Mouse (Mus musculus): ENCODE results near the gene Adgrg1. TPM values are rescaled to one million over a fixed set of nuclear protein-coding genes. Genes with fewer than 3 reads are reported as not detected.
"Not testable (repeated sequence)": the region's sequence is repeated elsewhere in the genome, so short reads cannot be mapped to it uniquely, and the experiment has no call there.

The Adgrg1 gene
- total RNA-seq, 2 experiments from 2014 or later, result 16.7 to 22.6 TPM

GRCm38 (mm10) chr8:94996037-94996436 is 21.5 kb downstream of the Adgrg1 start:
- DNase-seq, result no peak

- no peak for DNase-seq
These were observed 22.6 kb downstream of the Adgrg1 start for GRCm38 (mm10) chr8:94996899-94997856.

DNA sequence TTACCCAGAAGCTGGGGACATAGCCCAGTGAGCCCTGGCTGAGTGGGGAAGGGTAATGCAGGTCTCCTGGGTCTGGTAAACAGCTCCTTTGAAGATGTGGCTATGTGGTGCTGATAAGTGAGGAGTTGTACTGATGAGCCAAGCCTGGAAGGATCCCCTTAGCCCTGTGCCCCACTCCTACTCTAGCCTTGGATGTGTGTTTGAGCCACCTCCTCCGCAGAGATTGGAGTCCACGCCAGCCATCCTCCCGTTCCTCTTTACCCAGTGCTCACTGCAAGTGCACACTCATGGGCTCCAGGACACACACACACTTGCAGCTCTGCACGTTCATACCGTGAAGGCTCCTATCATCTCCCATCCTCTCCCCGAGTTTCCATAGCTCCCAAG is 23.3 kb downstream of the Adgrg1 start:
- DNase-seq, result no peak

- no peak for DNase-seq
These were observed 23.9 kb downstream of the Adgrg1 start for GRCm38 (mm10) chr8:94998431-94998830.

- peak; percentile 53 for DNase-seq
These were observed 24.5 kb downstream of the Adgrg1 start for GRCm38 (mm10) chr8:94999004-94999403.

DNA sequence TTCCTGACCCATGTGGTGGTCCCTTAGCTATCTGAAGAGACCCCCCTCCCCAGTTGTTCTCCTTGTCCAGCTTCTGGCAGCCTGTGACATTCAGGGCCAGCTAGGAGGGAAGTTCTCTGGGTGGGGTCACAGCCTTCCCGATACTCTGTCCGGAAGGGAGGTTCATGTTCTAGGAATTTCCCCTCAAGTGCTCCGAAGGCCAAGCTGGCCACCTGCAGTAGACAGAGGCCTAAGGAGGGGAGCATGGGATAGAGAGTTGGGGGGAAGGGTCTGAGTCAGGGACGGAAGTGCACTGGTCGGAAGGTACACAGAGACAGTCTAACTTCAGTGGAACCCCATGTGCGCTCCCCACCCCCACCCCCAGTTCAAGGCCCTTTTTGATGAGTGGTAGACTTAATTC is 25.4 kb downstream of the Adgrg1 start:
- peak; percentile 42 for DNase-seq

- peak; percentile 51 for DNase-seq
These were observed 26.1 kb downstream of the Adgrg1 start for GRCm38 (mm10) chr8:95000684-95001083.

- no peak for DNase-seq
These were observed 26.6 kb downstream of the Adgrg1 start for GRCm38 (mm10) chr8:95001165-95001564.

DNA sequence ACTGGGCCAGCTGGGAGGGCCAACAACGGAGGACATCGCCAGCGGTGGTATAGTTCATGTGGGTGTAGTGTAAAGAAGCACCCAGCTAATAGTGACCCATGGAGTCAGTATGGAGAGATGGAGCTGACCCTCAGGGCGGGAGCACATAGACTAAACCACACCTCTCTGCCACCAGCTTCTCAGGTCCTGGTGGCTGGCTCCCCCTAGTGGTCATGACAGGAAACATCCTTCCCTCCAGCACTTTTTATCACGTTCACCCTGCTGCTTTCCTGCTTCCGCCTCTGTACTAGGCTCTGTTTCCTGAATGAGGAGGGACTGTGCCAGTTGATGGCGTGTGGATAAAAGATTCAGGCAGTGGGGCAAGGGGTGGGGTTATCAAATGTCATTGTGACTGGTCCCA is 27.1 kb downstream of the Adgrg1 start:
- peak; percentile 73 for DNase-seq

DNA sequence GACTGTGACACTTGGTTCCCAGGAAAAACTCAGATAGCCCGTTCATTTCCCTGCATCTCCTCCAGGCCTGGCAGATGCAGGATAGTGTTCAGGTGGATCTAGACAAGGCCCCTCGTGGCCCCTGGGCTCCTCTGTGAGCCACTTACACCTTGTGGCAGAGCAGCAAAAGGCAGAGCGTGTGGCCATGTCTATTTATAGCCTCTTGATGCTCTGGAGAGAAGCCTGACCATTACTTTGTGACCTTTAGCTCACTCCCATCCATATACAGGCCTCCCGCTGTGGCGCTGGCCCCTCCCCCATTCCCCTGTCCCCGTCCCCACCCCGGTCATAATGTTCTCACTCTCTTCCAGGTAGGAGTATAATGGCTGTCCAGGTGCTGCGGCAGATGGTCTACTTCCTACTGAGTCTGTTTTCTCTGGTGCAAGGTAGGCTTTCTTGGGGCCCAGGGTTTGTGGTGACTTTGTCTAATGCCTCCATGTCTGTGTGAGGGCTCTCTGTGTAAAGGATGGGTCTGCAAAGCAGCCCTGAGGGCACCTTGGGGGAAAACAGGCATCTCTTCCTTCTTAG is 27.6 kb downstream of the Adgrg1 start:
- DNase-seq, result no peak

- no peak for DNase-seq
These were observed 37.9 kb downstream of the Adgrg1 start for GRCm38 (mm10) chr8:95012442-95012919.

DNA sequence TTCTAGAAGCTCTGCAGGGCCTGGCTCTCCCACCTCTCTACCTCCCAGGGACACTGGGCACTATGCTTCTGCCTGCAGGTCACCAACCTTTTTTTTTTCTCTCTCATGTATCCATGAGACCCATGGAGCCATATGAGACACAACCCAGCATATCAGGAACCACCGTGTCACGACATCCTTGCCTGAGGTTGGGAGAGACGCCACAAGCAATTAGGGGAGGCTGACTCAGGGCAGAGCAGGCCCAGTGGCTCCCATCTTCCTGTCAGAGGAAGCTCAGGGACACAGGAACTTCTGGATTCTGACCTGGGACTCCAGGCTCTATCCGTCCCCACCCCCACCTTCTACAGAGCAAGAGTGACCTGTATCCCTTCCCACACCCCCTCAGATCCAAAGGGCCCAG is 41.3 kb downstream of the Adgrg1 start:
- DNase-seq, result no peak

DNA sequence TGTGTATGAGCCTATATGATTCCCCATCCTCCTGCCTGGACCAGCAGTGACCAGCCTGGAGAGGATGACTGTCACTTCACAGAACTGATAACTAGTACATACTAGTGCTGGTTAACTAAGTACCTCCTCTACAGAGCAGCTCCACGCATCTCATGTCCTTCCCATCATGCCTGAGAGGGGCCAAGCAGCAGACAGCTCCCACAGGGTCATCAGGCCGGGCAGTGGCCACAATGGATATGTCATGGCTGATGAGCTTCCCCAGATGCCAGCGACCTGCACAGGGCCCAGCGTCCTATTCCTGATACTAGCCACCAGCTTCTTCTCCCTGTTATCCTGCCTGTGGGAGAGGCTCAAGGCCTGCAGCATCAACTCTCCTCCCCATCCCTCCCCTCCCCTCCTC is 42.1 kb downstream of the Adgrg1 start:
- DNase-seq, result no peak

DNA sequence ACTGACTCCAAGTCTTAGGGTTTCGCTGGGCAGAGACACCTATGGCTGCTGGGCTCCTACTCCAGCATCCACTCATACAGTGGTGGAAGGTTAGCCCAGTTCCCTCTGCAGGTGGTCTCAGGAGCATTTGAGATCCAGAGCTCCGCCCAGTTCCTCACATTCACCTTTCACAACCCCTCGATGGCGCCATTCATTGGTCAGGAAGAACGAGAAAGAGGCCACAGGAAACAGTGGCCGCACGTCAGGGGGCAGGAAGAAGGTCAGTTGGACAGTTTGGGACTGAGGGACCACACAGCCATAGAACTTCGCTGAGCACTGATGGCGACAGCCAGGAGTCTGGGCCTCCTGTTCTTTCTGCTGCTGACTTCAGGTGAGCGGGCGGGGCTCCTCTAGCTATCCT is 42.9 kb downstream of the Adgrg1 start, which contains the start of gene Adgrg3:
Adgrg3 (plus strand) TSS at position 242 of the 400 bp plus-strand sequence.
- no peak for DNase-seq

GRCm38 (mm10) chr8:95017969-95018635 is 43.6 kb downstream of the Adgrg1 start:
- DNase-seq, result no peak

- DNase-seq, result no peak
These were observed 45.8 kb downstream of the Adgrg1 start for GRCm38 (mm10) chr8:95020293-95020777.

DNA sequence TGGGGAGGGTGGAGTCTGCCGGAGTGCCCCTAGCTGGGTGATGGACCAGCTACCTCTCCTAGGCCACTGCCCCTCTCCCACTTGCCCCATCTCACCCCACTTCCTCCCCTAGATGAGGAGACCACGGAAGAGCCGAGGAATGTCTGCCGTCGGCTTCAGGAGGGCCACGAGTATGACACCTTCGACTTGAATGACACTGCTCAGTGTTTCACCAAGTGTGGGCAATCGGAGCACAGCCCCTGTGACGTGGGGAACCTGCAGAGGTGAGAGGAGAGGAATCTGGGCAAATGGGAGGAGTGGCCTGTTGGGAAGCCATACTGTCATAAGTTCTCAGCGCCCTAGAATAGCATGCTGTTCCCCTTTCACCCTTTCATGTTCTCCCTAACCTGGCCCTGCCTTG is 46.3 kb downstream of the Adgrg1 start:
- DNase-seq, result no peak

GRCm38 (mm10) chr8:95023201-95023600 is 48.6 kb downstream of the Adgrg1 start:
- DNase-seq, result no peak

GRCm38 (mm10) chr8:95024387-95024786 is 49.8 kb downstream of the Adgrg1 start:
- no peak for DNase-seq

DNA sequence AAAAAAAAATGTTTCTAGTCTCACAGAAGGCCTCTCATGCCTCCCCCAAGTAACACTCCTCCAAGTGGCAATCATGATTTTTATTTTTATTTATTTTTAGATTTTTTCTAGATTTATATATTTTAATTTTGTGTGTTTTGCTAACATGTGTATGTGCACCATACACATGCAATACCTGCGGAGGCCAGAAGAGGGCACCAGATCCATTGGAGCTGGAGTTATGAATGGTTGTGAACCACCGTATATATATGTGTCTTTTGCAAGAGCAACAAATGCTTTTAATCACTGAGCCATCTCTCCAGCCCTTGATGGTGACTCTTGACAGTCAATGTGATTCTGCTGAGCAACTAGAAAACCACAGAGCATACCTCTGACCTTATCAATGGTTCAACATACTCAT is 50.9 kb downstream of the Adgrg1 start:
- no peak for DNase-seq

DNA sequence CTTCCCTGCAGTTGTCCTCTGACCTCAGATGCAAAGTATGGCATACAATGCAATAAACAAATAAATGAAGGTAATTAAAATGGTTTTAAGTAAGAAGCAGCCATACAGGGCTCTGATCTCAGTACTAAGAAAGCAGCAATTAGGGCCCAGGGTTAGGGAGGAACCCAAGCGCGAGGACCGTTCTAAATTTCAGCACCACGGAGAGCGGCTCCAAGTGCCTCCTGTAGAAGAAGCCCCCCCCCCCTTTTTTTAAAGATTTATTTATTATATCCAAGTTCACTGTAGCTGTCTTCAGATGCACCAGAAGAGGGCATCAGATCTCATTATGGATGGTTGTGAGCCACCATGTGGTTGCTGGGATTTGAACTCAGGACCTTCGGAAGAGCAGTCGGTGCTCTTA is 53.8 kb downstream of the Adgrg1 start:
- DNase-seq, result not testable (repeated sequence)

DNA sequence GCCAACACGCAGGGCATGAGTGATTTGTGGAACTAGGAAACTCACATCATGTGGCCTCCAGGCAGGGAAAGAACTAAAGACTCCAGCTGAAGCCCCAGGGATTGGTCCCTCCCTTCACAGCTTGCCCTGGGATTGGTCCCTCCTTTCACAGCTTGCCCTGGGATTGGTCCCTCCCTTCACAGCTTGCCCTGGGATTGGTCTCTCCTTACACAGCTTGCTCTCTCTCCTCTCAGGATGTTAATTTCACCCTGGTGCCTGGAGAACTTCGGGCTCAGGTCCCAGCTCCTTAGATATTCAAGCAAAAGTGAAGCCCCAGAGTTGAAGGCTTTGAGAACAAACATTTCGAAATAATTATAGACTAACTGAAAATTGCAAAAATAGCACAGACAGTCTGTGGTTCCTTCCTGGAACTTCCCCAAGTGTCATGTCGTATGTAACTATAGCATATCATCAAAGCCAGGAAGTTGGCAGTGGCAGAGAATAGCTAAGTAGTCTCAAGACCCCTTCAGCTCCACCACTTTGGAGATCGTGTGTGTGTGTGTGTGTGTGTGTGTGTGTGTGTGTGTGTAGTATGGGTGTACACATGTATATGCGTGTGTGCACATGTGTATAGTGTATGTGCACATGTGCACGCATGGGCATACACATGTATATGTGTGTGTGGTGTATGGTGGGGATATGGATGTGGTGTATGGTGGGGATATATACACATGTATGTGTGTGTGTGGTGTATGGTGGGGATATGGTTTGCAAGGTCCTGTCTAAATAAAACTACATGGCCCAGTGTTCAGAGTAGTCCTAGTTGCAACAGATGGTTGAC is 62.8 kb downstream of the Adgrg1 start:
- DNase-seq, result peak; percentile 47

Data from gastrocnemius, postnatal 25 days (tissue).